Mouse (Mus musculus) embryonic facial prominence, embryonic 12.5 days (tissue): Measurements from ENCODE around the gene Gm20479. TPM values are rescaled to one million over a fixed set of nuclear protein-coding genes. Genes with fewer than 3 reads are reported as not detected.
A peak's percentile ranks its signal among the peaks of the same experiment; 100 is the strongest.

Source experiments
- ATAC-seq: fragments of 200-750 bp; cut with Nextera tagmentation; 2 replicates; pipeline ENCODE4 v1.8.0; 2017; ENCODE audit not compliant: insufficient number of reproducible peaks, insufficient read depth, low FRiP score, low TSS enrichment
- H3K27ac ChIP-seq: fragments of 300-500 bp; sonication (generic); 2 replicates; pipeline ENCODE4 v1.5.1; 2016; ENCODE audit warnings: mild to moderate bottlenecking
- H3K27me3 ChIP-seq: fragments of 300-500 bp; sonication (generic); 2 replicates; pipeline ENCODE4 v1.6.1; 2016; ENCODE audit warnings: mild to moderate bottlenecking, moderate library complexity
- H3K36me3 ChIP-seq: fragments of 300-500 bp; sonication (generic); 2 replicates; pipeline ENCODE4 v1.6.1; 2016; ENCODE audit warnings: mild to moderate bottlenecking
- H3K4me1 ChIP-seq: fragments of 300-500 bp; sonication (generic); 2 replicates; pipeline ENCODE4 v1.6.1; 2016
- H3K4me2 ChIP-seq: fragments of 300-500 bp; sonication (generic); replicated peaks from 2 replicates; pipeline ENCODE4 v1.6.1; 2016; ENCODE audit warnings: mild to moderate bottlenecking, moderate library complexity
- H3K4me3 ChIP-seq: fragments of 300-500 bp; sonication (generic); 2 replicates; pipeline ENCODE4 v1.5.1; 2016; ENCODE audit warnings: mild to moderate bottlenecking
- H3K9ac ChIP-seq: fragments of 300-500 bp; sonication (generic); 2 replicates; pipeline ENCODE4 v1.6.1; 2016; ENCODE audit warnings: mild to moderate bottlenecking, moderate library complexity
- H3K9me3 ChIP-seq: fragments of 300-500 bp; sonication (generic); 2 replicates; pipeline ENCODE4 v1.6.1; 2016; ENCODE audit warnings: mild to moderate bottlenecking, moderate library complexity
- WGBS: fragments of 180-500 bp; shearing (Covaris S2); methylation state at CpG from one replicate; pipeline ENCODE4 v1.1.7; 2016; 5-methylcytosine and 5-hydroxymethylcytosine counted together
- polyA plus RNA-seq: library from polyadenylated mRNA; unstranded; fragments of >200 nt; fragmentation: Nextera tagmentation; extraction: Ambion mirVana; gene quantifications from 2 replicates; pipeline ENCODE4 v1.2.1, GENCODE M21; 2016

The Gm20479 gene
- polyA plus RNA-seq, 1 experiment from 2014 or later: 0.58 TPM

DNA sequence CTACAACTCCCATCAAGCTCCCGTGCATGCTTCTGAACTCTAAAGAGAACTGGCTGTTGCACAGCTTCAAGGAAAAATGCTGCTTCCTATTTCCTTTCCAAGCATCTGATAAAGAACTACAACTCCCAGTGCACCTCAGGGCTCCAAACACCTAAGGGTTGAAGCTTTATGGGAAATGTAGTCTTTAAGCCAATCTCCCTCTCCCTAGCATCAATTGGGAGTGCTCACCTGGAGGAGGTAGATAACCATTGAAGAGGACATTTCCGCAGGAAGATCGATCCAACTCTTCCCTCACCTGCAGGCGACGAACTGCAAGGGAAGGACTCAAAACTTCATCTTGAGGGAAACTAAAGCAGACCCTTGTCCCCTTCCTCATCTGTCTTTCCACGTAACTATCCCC lies 3.1 kb downstream of the Gm20479 start:
- 26% methylated on average over 6 of the region's 6 CpGs for WGBS
- Histone ChIP-seq H3K4me1 (peaks cover 9% of the 10 kb centered on the region), H3K9me3 (no peaks in the 10 kb centered on the region), H3K4me2 (peak overlapping the region; percentile 71), H3K27me3 (peaks cover 18% of the 10 kb centered on the region), H3K9ac (no peak overlapping the region), H3K4me3 (peak overlapping the region; percentile 67), H3K27ac (no peak overlapping the region), H3K36me3 (peaks cover 26% of the 10 kb centered on the region)
- ATAC-seq: no peak

DNA sequence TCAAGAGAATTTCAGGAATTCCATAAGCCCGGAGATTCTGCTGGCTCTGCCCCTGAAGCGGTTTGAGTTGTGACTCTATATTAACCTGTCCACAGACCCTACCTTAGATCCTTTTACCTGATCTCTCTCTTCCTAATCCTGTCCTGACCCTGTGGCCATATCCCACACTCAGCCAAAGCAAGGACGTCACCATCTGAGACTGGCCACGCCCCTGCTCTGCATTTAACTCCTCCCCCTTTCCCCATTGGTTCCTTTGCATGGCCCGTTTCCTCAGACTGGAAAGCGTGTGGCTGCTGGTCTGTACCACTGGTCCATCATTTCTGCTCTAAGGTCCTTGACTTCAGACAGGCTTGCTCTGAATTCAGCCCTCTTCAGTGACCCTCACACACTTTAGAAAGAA lies 11.8 kb downstream of the Gm20479 start:
- H3K36me3 ChIP-seq: peaks cover 65% of the 10 kb centered on the region
- ATAC-seq: no peak
- H3K9ac ChIP-seq: no peak overlapping the region
- no peak overlapping the region for H3K27ac ChIP-seq
- no peak overlapping the region for H3K4me3 ChIP-seq
- no peaks in the 10 kb centered on the region for H3K4me1 ChIP-seq
- H3K27me3 ChIP-seq: no peaks in the 10 kb centered on the region
- whole genome bisulfite sequencing: 14% methylated on average over 6 of the region's 6 CpGs
- H3K9me3 ChIP-seq: no peaks in the 10 kb centered on the region
- no peak overlapping the region for H3K4me2 ChIP-seq

DNA sequence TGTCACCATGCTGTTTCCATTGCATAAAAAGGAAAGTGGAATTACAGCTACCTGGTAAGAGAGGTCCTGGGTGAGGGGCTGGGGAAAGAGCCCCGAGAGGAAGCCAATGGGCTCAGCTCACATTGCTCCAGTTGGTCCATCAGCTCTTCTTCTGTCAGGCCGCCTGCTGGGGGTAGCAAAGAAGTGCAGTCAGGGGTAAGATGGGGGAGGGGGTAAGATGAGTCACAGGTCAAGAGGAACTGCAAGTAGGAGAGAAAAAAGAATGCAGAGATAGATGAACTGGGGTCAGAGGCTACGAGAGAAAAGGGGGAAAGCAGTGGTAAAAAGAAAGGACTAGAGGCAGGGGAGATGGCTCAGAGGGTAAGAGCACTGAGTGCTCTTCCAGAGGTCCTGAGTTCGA lies 14.6 kb downstream of the Gm20479 start:
- 44% methylated on average over 4 of the region's 4 CpGs for WGBS
- Histone ChIP-seq H3K9ac (no peak overlapping the region), H3K27ac (no peak overlapping the region), H3K9me3 (no peaks in the 10 kb centered on the region), H3K36me3 (peaks cover 45% of the 10 kb centered on the region), H3K4me2 (no peak overlapping the region), H3K27me3 (peaks cover 8% of the 10 kb centered on the region; the same call in 1 of the 2 replicates), H3K4me1 (0 out of 2 replicates have a peak, but pooled peaks cover 4% of the 10 kb centered on the region), H3K4me3 (no peak overlapping the region)
- no peak for ATAC-seq

DNA sequence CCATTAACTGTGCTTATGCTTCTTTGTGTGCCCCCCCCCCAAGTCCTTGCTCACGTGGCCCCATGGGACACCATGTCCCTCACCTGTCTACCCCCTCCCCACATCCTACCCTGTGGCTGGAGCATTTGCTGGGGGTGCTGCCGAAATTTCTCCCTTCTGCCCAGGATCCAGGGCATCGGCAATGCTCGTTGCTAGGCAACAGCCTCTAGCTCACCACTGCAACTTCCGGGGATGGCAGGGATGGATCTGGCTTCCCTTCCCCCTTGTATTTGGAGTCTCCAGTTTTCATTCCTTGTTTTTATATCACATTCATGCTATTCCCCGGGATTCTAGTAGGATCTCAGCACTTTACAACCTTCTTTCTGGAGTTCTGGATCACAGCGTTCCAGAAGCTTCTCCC lies 17.7 kb downstream of the Gm20479 start:
- Histone ChIP-seq H3K27ac (no peak overlapping the region), H3K4me1 (peaks cover 22% of the 10 kb centered on the region), H3K36me3 (peaks cover 28% of the 10 kb centered on the region), H3K9me3 (no peaks in the 10 kb centered on the region), H3K9ac (no peak overlapping the region), H3K4me2 (no peak overlapping the region), H3K4me3 (no peak overlapping the region), H3K27me3 (peaks cover 19% of the 10 kb centered on the region)
- no peak for ATAC-seq
- WGBS: 34% methylated on average over 7 of the region's 7 CpGs

DNA sequence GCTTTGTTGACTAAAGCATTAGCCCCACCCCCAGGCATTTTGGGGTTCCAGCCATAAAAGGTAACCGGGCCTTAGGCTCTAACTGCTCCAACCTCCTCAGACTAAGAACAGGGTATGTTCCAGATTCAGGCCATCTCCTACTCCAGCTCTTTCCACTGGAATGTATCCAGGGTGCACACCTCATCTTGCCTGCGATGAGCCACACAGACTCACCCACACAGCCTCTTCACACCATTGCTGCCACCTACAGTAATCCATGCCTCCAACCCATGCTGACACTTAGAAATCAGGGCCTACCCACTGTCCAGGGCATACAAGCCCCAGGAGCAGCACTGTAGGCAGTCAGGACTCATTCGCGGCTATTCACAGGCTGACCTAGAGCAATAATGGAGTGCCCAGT lies 18.1 kb downstream of the Gm20479 start:
- H3K27me3 ChIP-seq: peaks cover 23% of the 10 kb centered on the region
- H3K9ac ChIP-seq: no peak overlapping the region
- H3K4me2 ChIP-seq: no peak overlapping the region
- H3K27ac ChIP-seq: no peak overlapping the region
- 75% methylated on average over 4 of the region's 4 CpGs for WGBS
- no peak for ATAC-seq
- peaks cover 26% of the 10 kb centered on the region for H3K4me1 ChIP-seq
- no peaks in the 10 kb centered on the region for H3K9me3 ChIP-seq
- H3K4me3 ChIP-seq: no peak overlapping the region
- peaks cover 24% of the 10 kb centered on the region for H3K36me3 ChIP-seq

DNA sequence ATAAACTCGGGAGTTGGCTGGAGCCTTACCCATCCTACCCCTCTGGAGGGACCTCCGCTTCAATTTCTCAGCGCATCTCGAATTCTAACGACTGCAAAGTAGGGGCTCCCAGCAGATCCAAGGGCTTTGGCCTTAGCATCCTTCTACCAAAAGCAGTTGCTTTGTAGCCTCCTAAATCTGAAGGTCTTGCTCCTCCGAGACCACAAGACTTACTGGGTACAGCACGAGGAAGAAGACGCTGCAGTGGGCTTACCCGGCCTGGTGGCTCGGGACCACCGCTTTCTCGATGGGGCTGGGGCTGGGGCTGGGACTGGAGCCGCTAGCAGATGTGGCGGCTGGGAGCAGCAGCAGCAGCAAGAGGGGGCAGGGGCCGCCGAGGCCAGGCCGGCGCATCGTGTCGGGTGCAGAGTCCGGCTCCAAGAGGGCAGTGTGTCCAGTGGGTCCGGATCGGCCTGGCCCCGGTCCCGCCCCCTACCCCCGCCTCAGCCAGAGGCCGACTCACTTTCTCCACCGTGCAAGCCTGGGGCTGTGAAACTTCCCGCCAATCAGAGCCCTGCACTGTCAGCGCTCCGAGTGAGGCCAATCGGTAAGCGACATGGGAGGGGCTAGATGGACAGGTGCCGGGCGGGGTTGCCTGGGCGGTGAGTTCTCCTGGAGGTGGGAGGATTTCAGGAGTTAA lies 19.9 kb downstream of the Gm20479 start, which contains the start of gene Ltbp4:
Ltbp4 (minus strand) TSS at position 518 of the 679 bp plus-strand sequence.
- peak within 1 kb of the TSS; percentile 88 for H3K4me2 ChIP-seq
- H3K9ac ChIP-seq: peak within 1 kb of the TSS; percentile 56
- no peak within 1 kb of the TSS for H3K27ac ChIP-seq
- peak; percentile 45; the same call in 1 of the 2 replicates for ATAC-seq
- H3K9me3 ChIP-seq: no peaks in the 10 kb centered on the region
- peaks cover 40% of the 10 kb centered on the region for H3K27me3 ChIP-seq
- H3K4me3 ChIP-seq: peak within 1 kb of the TSS; percentile 43
- peaks cover 9% of the 10 kb centered on the region for H3K36me3 ChIP-seq
- peaks cover 40% of the 10 kb centered on the region for H3K4me1 ChIP-seq
- under 1% methylated on average over 36 of the region's 36 CpGs for WGBS

DNA sequence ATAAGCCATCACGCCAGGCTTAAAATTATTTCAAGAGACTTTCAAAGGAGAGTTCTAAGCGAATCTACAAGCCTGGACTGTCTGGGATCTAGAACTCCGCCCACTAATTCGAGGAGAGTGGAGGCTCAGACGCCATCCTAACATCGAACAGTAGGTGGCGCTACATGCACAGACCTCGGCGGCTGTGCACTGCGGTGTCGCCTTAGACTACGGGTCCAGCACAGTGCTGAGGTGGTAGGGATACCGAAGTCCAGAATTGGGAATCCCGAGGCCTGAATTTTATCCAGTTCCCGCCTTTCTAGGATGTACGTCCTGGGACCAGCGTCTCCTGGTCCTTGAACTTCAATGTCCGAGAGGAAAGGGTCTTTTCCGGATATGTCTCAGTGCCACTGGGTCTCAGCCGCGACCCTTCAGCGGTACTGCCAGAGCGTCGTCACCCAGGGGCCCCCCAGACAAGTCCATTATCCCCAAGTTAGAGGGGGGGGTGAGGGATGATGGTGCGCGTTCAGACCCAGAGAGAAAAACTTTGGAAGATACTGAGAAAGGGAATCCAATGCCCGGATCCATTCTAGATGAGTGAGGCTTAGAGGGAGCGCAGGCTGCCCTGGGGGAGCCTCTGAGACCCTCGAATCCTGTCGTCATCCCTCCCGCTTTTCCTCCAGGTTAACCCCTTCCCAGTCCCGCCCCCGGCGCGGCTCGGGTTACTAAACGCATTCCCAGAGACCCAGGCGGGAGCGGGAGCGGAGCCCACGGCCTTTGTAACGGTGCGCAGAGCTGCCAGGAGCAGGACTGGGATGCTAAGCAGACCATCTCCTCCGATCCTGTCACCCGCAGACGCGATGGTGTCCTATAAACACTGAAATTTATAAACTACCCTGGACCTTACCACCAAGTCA lies 21.0 kb downstream of the Gm20479 start:
- WGBS: under 1% methylated on average over 47 of the region's 47 CpGs
- Histone ChIP-seq H3K36me3 (no peaks in the 10 kb centered on the region), H3K4me3 (peak overlapping the region; percentile 43), H3K9ac (peak overlapping the region; percentile 20), H3K4me1 (peaks cover 43% of the 10 kb centered on the region), H3K4me2 (peak overlapping the region; percentile 88), H3K27ac (no peak overlapping the region), H3K27me3 (peaks cover 52% of the 10 kb centered on the region), H3K9me3 (no peaks in the 10 kb centered on the region)
- ATAC-seq: peak; percentile 83

DNA sequence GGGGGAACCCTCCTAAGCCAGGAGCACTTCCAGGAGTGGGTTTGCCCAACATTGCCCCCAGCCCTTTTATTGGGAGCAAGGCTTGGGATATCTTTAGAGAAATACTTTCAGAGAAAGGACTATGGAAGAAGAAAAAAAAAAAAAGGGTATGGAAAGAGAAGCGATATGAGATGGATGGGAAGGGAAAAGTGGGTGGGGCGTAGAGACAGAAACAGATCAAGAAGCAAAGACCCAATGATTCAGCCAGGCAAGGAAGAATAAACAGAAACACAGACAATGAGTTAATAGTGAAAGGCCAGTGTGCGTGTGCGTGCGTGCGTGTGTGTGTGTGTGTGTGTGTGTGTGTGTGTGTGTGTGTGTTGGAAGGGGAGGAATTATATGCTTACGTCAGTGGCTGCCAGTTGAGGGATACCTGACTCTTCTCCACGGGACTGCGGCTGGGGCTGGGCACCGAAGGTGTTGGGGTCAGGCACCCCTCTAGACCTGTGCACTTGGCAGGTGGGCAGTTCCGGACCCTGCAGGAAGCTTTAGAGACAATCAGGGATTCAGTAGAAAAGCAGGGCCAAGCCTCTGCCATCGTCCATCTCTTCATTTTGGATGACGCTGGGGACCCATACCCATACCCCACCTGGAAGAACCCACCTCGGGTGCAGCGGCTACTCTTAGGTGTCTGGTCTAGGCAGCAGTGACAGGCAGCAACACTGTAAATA lies 22.1 kb downstream of the Gm20479 start:
- Histone ChIP-seq H3K4me2 (0 out of 2 replicates have a peak overlapping the region, but pooled peaks have one; percentile 88), H3K36me3 (no peaks in the 10 kb centered on the region), H3K4me3 (no peak overlapping the region), H3K9ac (no peak overlapping the region), H3K27me3 (peaks cover 62% of the 10 kb centered on the region), H3K4me1 (peaks cover 51% of the 10 kb centered on the region), H3K27ac (no peak overlapping the region), H3K9me3 (no peaks in the 10 kb centered on the region)
- WGBS: 52% methylated on average over 15 of the region's 15 CpGs
- no peak for ATAC-seq

DNA sequence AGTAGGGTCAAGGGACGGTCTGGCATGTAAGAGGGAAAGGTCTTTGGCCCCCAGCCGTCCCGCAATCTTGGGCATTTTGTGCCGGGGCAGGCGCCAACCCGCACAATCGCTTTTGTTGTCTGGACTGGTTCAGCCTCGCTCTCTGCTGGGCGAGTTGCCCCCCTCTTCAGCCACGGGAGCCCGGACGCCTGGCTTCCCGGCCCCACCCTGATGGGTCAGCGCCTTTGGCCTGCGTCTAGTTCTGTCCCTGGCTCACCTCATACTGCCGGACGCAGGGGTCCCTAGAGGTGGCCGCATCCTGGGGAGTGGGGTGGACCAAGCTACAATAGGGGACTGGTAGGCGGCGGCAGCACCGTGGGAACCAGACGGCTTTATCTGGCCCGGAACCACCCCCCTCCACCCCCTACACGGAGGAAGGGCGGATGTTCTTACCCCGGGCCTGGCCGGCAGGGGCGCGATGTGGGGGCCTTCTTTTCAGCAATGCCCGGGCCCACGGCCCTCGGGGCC lies 22.8 kb downstream of the Gm20479 start:
- no peak for ATAC-seq
- Histone ChIP-seq H3K9ac (peak overlapping the region; percentile 20; the same call in 1 of the 2 replicates), H3K27ac (no peak overlapping the region), H3K27me3 (peaks cover 69% of the 10 kb centered on the region), H3K4me2 (peak overlapping the region; percentile 91), H3K4me1 (peaks cover 54% of the 10 kb centered on the region), H3K9me3 (no peaks in the 10 kb centered on the region), H3K4me3 (peak overlapping the region; percentile 14; the same call in 1 of the 2 replicates), H3K36me3 (no peaks in the 10 kb centered on the region)
- 2% methylated on average over 32 of the region's 32 CpGs for WGBS

DNA sequence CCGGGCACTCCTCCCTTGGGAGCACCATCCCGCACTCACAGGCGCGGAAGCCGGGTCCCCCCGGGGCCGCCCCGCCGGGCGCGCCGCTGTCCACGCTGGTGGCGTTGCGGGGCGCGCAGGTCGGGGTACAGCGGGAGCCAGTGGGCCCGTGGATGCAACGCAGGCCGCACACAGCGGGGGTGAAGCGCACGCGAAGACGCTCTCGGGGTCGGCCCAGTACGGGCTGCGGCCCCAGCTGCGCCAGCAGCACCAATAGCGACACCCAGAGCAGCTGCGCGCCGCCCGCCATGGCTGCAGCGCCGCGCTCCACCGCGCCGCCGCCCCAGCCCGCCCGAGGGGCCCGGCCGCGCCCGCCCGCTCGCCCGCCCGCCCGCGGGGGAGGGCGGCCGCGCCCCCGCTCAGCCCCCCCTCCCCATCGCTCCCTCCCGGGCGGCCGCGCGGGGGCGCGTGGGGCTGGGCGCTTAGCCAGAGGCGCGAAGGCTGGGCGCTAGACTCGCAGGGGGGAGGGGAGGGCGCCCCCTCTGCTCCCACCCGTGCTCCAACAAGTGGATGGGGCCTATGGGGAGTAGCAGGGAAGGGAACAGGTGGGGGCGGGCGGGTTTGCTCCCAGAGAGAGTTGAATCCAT lies 23.8 kb downstream of the Gm20479 start:
- no peaks in the 10 kb centered on the region for H3K36me3 ChIP-seq
- H3K4me1 ChIP-seq: peaks cover 63% of the 10 kb centered on the region
- WGBS: under 1% methylated on average over 65 of the region's 77 CpGs
- peak overlapping the region; percentile 65 for H3K9ac ChIP-seq
- no peaks in the 10 kb centered on the region for H3K9me3 ChIP-seq
- peak overlapping the region; percentile 53 for H3K4me3 ChIP-seq
- H3K27ac ChIP-seq: no peak overlapping the region
- no peak for ATAC-seq
- H3K27me3 ChIP-seq: peaks cover 78% of the 10 kb centered on the region
- peak overlapping the region; percentile 91 for H3K4me2 ChIP-seq
